Mouse (Mus musculus) cortical plate, adult 2 months (tissue): ENCODE results near the gene Lef1.

ENCODE experiments used
- CTCF ChIP-seq: fragments of 200-500 bp; IDR thresholded peaks from 2 replicates; pipeline ENCODE4 v1.5.1; 2011; ENCODE audit warnings: mild to moderate bottlenecking, control low read depth, low read length; ENCODE audit not compliant: insufficient read depth; ENCODE audit errors: extremely low read depth
- POLR2A ChIP-seq: fragments of 200-500 bp; IDR thresholded peaks from 2 replicates; pipeline ENCODE4 v1.6.1; 2011; ENCODE audit warnings: mild to moderate bottlenecking, low read length, control low read depth; ENCODE audit not compliant: insufficient read depth; ENCODE audit errors: extremely low read depth

DNA sequence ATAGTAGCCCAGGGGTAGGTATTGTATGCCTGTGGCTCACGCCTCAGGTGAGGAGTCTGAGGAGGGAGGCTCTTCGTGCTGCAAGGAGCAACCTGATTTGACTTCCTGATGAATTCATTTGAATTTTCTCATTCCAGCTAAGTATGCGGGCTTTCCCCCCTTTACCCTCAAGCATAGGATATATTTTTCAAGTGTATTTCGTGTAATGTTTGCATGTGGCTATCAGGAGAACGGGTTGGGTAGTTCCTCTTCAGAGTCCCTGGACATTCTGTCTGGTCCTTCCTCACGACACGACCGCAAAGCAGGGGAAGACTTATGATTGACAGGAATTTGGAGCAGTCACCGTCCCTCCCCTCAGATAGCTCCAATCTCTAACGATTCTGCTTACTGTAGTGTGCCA lies 9.2 kb downstream of the Lef1 start:
- TF ChIP-seq CTCF (no peak), POLR2A (no peak)
